In genomic region chr9:110316503-110316902, GRCm38 (mm10) we compare ENCODE assay signal across 26 mouse cellular contexts. TPM values are rescaled to one million over a fixed set of nuclear protein-coding genes. Genes with fewer than 3 reads are reported as not detected.
DNase-seq lines count a peak whose midpoint lies in the region; ATAC-seq and TF ChIP-seq lines count a peak whose summit lies in the region.
"Had no signal": no experiment of that assay in that cellular context is flagged by ENCODE, and none has a peak within 500 bp of the region (broad histone marks: within the 10 kb centered on the region; RNA-seq: fewer than 3 reads in every experiment).

No protein-coding gene starts in this region.

- H3K4me2 ChIP-seq in liver, embryonic 13.5 days, result no peak overlapping the region
- no peak overlapping the region for H3K4me2 ChIP-seq in liver, embryonic 11.5 days
- H3K4me2 ChIP-seq in stomach, postnatal 0 days (replicated peaks; ENCODE audit: low read depth), result no peak overlapping the region
- H3K4me2 ChIP-seq: embryonic facial prominence, embryonic 13.5 days; forebrain, embryonic 12.5 days; forebrain, embryonic 15.5 days; heart, embryonic 13.5 days; hindbrain, embryonic 12.5 days; hindbrain, embryonic 15.5 days had no signal

- no peaks in the 10 kb centered on the region for H3K4me1 ChIP-seq in liver, embryonic 13.5 days (replicated peaks)
- no peaks in the 10 kb centered on the region for H3K4me1 ChIP-seq in liver, embryonic 11.5 days (replicated peaks; ENCODE audit: control insufficient read depth, insufficient read depth, low read length)
- no peaks in the 10 kb centered on the region for H3K4me1 ChIP-seq in stomach, postnatal 0 days (replicated peaks; ENCODE audit: control insufficient read depth, insufficient read depth)
- H3K4me1 ChIP-seq: embryonic facial prominence, embryonic 10.5 days; embryonic facial prominence, embryonic 13.5 days; forebrain, embryonic 12.5 days; forebrain, embryonic 15.5 days; heart, embryonic 10.5 days; heart, embryonic 13.5 days; hindbrain, embryonic 12.5 days; hindbrain, embryonic 15.5 days had no signal

- 85% methylated on average over 8 of the region's 8 CpGs for WGBS in liver, embryonic 13.5 days (ENCODE audit: insufficient replicate concordance)
- WGBS in liver, embryonic 11.5 days, result 94% methylated on average over 8 of the region's 8 CpGs
- 87% methylated on average over 8 of the region's 8 CpGs for WGBS in stomach, postnatal 0 days

- peak; percentile 29 for DNase-seq in heart, adult 11 months
- no peak for DNase-seq in heart, postnatal 10 days
- no peak for DNase-seq in liver, embryonic 13.5 days
- no peak for DNase-seq in liver, embryonic 11.5 days (ENCODE audit: low spot score)
- peak; percentile 55 for DNase-seq in adipocyte (ENCODE audit: low spot score)
- peak; percentile 54 for DNase-seq in stomach, postnatal 0 days (ENCODE audit: low spot score)
- DNase-seq: adrenal gland, postnatal 10 days; adrenal gland, postnatal 36 days; cerebellum, adult 11-12 months; cerebellum, adult 8-10 months; cerebellum, postnatal 10 days; cerebellum, postnatal 36 days; embryo, embryonic 11 days; gastrocnemius, postnatal 25 days; heart, adult 2 months had no signal

- no peak overlapping the region for H3K4me3 ChIP-seq in liver, embryonic 13.5 days (replicated peaks)
- no peak overlapping the region for H3K4me3 ChIP-seq in liver, embryonic 11.5 days (ENCODE audit: low read depth, low read length)
- no peak overlapping the region for H3K4me3 ChIP-seq in stomach, postnatal 0 days (ENCODE audit: low read depth, low read length)
- H3K4me3 ChIP-seq: embryonic facial prominence, embryonic 10.5 days; embryonic facial prominence, embryonic 13.5 days; erythroblast, embryonic 14.5 days; forebrain, embryonic 12.5 days; forebrain, embryonic 15.5 days; heart, adult 2 months; heart, embryonic 10.5 days; heart, embryonic 13.5 days; hindbrain, embryonic 12.5 days; hindbrain, embryonic 15.5 days had no signal

- H3K9me3 ChIP-seq in liver, embryonic 13.5 days (replicated peaks), result no peaks in the 10 kb centered on the region
- no peaks in the 10 kb centered on the region for H3K9me3 ChIP-seq in liver, embryonic 11.5 days (ENCODE audit: control insufficient read depth, low read length)
- H3K9me3 ChIP-seq in stomach, postnatal 0 days (ENCODE audit: control insufficient read depth, low read length), result no peaks in the 10 kb centered on the region
- H3K9me3 ChIP-seq: embryonic facial prominence, embryonic 10.5 days; embryonic facial prominence, embryonic 13.5 days; forebrain, embryonic 12.5 days; forebrain, embryonic 15.5 days; heart, embryonic 10.5 days; heart, embryonic 13.5 days; hindbrain, embryonic 12.5 days; hindbrain, embryonic 15.5 days had no signal

- no peak overlapping the region for H3K9ac ChIP-seq in liver, embryonic 13.5 days
- H3K9ac ChIP-seq in liver, embryonic 11.5 days (ENCODE audit: low read depth, low read length), result no peak overlapping the region
- no peak overlapping the region for H3K9ac ChIP-seq in stomach, postnatal 0 days (ENCODE audit: low read length)
- H3K9ac ChIP-seq: embryonic facial prominence, embryonic 13.5 days; forebrain, embryonic 12.5 days; forebrain, embryonic 15.5 days; heart, embryonic 13.5 days; hindbrain, embryonic 12.5 days; hindbrain, embryonic 15.5 days had no signal

- no peak overlapping the region for H3K27ac ChIP-seq in liver, embryonic 13.5 days
- H3K27ac ChIP-seq in liver, embryonic 11.5 days (ENCODE audit: low read depth, low read length), result no peak overlapping the region
- no peak overlapping the region for H3K27ac ChIP-seq in stomach, postnatal 0 days (replicated peaks)
- H3K27ac ChIP-seq: embryonic facial prominence, embryonic 10.5 days; embryonic facial prominence, embryonic 13.5 days; forebrain, embryonic 12.5 days; forebrain, embryonic 15.5 days; heart, adult 2 months; heart, embryonic 10.5 days; heart, embryonic 13.5 days; hindbrain, embryonic 12.5 days; hindbrain, embryonic 15.5 days had no signal

- TF ChIP-seq CTCF in stomach, postnatal 0 days (IDR thresholded peaks at IDR 0.05; ENCODE audit: low read depth), result no peak

- H3K36me3 ChIP-seq in liver, embryonic 13.5 days, result peaks cover 57% of the 10 kb centered on the region
- peaks cover 22% of the 10 kb centered on the region for H3K36me3 ChIP-seq in liver, embryonic 11.5 days (ENCODE audit: control insufficient read depth, insufficient read depth, low read length)
- H3K36me3 ChIP-seq in stomach, postnatal 0 days (ENCODE audit: control insufficient read depth, insufficient read depth, low read length), result peaks cover 3% of the 10 kb centered on the region; the same call in 1 of the 2 replicates

- H3K27me3 ChIP-seq in liver, embryonic 13.5 days, result no peaks in the 10 kb centered on the region
- H3K27me3 ChIP-seq in liver, embryonic 11.5 days (replicated peaks; ENCODE audit: control insufficient read depth, insufficient read depth, low read length), result no peaks in the 10 kb centered on the region
- H3K27me3 ChIP-seq in stomach, postnatal 0 days (ENCODE audit: control insufficient read depth, insufficient read depth, low read length), result no peaks in the 10 kb centered on the region
- H3K27me3 ChIP-seq: embryonic facial prominence, embryonic 13.5 days; forebrain, embryonic 12.5 days; forebrain, embryonic 15.5 days; heart, embryonic 13.5 days; hindbrain, embryonic 12.5 days; hindbrain, embryonic 15.5 days had no signal

- intact Hi-C loops in heart, postnatal 10 days (cut with DNase I), result no loop called here

- ATAC-seq in liver, embryonic 13.5 days (ENCODE audit: low read depth), result peak; percentile 37; the same call in 1 of the 2 replicates
- ATAC-seq in liver, embryonic 11.5 days (replicated peaks; ENCODE audit: low FRiP score), result no peak
- peak; percentile 72 for ATAC-seq in stomach, postnatal 0 days (ENCODE audit: low FRiP score, low TSS enrichment)
- ATAC-seq in cerebellum, adult (ENCODE audit: insufficient number of reproducible peaks, low FRiP score, low TSS enrichment), result no peak
- ATAC-seq: activated CD4-positive, CD25-positive, alpha-beta regulatory T cell, adult 4 months; forebrain, embryonic 15.5 days had no signal

- no peak for TF ChIP-seq EP300 in stomach, postnatal 0 days (optimal IDR thresholded peaks at IDR 0.05)

RNA-seq across cellular contexts. Expression of gene Elp6, which starts 11.5 kb away (rescaled TPM):
- 1 to 10 TPM; 4.5 to 4.7 TPM for total RNA-seq in heart, postnatal 10 days (2021)
- polyA plus RNA-seq in liver, embryonic 13.5 days (2015; fragmentation: Nextera tagmentation; extraction: Ambion mirVana), result 11.1 and 11.3 TPM in 2 replicates
- polyA plus RNA-seq in liver, embryonic 11.5 days (2014; fragmentation: Nextera tagmentation; extraction: Ambion mirVana), result 27.7 TPM in 2 replicates
- polyA plus RNA-seq in stomach, postnatal 0 days (2015; fragmentation: Nextera tagmentation; extraction: Ambion mirVana), result 10.1 and 11.6 TPM in 2 replicates

RNA-seq across cellular contexts. Expression of gene Scap, which starts 16.6 kb away (rescaled TPM):
- total RNA-seq in heart, postnatal 10 days (2021), result 10 to 100 TPM; 31.3 to 32.1 TPM
- polyA plus RNA-seq in liver, embryonic 13.5 days (2015; fragmentation: Nextera tagmentation; extraction: Ambion mirVana), result 20.6 and 23.2 TPM in 2 replicates
- 32.9 and 36.7 TPM in 2 replicates for polyA plus RNA-seq in liver, embryonic 11.5 days (2014; fragmentation: Nextera tagmentation; extraction: Ambion mirVana)
- polyA plus RNA-seq in stomach, postnatal 0 days (2015; fragmentation: Nextera tagmentation; extraction: Ambion mirVana), result 31.6 and 32.9 TPM in 2 replicates

Comparison
In these comparisons a context has a peak if more than half of its experiments do, and no peak if none do; other contexts are left out.
1. DNase-seq: peak in heart, adult 11 months (single experiment), adipocyte (single experiment) and stomach, postnatal 0 days (single experiment); none in heart, postnatal 10 days (0 of 2), liver, embryonic 13.5 days (single experiment) and liver, embryonic 11.5 days (single experiment).
2. ATAC-seq: peak in liver, embryonic 13.5 days (single experiment) and stomach, postnatal 0 days (single experiment); none in liver, embryonic 11.5 days (single experiment) and cerebellum, adult (single experiment).